Mouse (Mus musculus): ENCODE measurements around the gene Cdh5.

DNA sequence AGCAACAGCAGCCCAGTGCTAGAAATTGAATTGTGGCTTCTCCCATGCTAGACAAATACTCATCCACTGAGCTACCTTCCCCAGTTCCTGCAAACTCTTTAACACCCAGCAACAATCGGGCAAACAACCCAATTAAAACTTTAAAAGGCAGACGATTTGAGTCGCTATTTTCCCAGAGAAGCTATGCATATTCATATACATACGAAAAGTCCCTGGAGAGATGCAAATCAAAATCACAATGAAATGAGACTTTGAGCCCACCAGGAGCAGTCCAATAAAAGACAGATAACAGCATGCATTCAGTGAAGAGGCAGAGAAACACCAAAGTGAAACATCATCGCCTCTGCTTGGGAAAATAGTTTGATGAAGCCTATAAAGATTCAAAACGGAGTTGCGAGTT is 8.1 kb upstream of the Cdh5 start:
- TF ChIP-seq POLR2A (IDR thresholded peaks at IDR 0.05; ENCODE audit: insufficient read depth, low read depth, low read length) (no peak), CTCF (IDR thresholded peaks at IDR 0.05; ENCODE audit: insufficient read depth, low read depth, low read length) (no peak)
